Mouse (Mus musculus): ENCODE data around the gene Sema3b. TPM values are rescaled to one million over a fixed set of nuclear protein-coding genes. Genes with fewer than 3 reads are reported as not detected.

Gene Sema3b
- polyA plus RNA-seq, 1 experiment, result not detected

- peaks cover 23% of the 10 kb centered on the region for H3K4me1 ChIP-seq (ENCODE audit: control insufficient read depth, insufficient read depth, low read length)
- no peak overlapping the region for H3K4me3 ChIP-seq (ENCODE audit: insufficient read depth, low read length)
- H3K27ac ChIP-seq (ENCODE audit: insufficient read depth, low read depth, low read length), result no peak overlapping the region
- no peak for TF ChIP-seq POLR2A (IDR thresholded peaks at IDR 0.05; ENCODE audit: borderline replicate concordance, low read depth, low read length)
- peak; percentile 93 for TF ChIP-seq CTCF (IDR thresholded peaks at IDR 0.05; ENCODE audit: low read depth, low read length)
These were observed 36.5 kb upstream of the Sema3b start for GRCm38 (mm10) chr9:107645577-107645976.

DNA sequence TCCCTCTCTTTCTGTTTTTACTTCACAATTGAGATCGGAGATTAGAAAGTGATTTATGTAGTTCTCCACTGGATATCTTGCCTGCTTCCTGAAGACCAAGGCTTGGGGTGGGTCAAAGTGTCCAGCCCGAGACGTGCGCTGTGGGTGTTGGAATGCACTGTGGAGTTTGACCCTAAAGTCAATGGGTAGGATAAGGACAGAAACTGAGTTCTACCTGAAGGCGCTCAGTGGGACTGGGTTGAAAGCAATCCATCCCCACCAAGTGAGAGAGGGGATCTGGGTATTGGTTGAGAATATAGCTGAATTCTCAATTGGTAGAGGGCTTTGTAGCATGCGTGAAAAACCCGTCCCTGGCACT is 36.1 kb upstream of the Sema3b start:
- Histone ChIP-seq H3K27ac (ENCODE audit: insufficient read depth, low read depth, low read length) (no peak overlapping the region), H3K4me3 (ENCODE audit: insufficient read depth, low read length) (no peak overlapping the region), H3K4me1 (ENCODE audit: control insufficient read depth, insufficient read depth, low read length) (peaks cover 23% of the 10 kb centered on the region)
- no peak for TF ChIP-seq CTCF (IDR thresholded peaks at IDR 0.05; ENCODE audit: low read depth, low read length)
- no peak for TF ChIP-seq POLR2A (IDR thresholded peaks at IDR 0.05; ENCODE audit: borderline replicate concordance, low read depth, low read length)

DNA sequence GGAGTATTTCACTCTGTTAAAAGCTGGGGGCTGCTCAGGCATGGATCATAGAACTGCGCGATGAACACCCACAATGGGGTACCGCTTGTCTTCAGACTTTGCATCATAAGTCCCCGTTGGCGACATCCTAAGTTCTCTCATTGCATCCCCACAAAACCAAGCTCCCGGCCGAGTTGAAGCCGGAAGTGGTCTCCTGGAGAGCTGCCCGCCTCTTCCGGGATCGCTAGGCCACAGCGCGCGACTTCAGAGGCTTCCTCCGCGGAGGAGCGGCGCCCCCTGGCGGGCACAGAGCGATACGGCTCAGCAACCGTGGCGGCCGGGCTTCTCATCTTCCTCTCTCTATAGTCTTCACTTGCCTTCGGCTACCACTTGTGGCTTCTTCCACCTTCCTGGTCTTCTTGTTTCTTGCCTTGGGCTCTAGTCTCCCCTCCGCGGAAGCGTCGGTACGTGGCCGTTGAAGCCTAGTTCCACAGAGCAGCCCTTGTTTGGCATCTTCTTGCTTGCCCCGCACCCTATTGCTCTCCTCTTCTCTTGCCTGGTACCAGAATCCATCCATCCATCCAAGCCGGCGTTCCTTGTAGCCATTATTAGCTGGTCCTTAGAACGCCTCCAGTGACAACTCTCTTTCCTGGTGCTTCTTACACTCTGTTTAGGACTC is 35.6 kb upstream of the Sema3b start:
- Histone ChIP-seq H3K4me3 (ENCODE audit: insufficient read depth, low read length) (peak overlapping the region; percentile 61), H3K4me1 (ENCODE audit: control insufficient read depth, insufficient read depth, low read length) (peaks cover 25% of the 10 kb centered on the region), H3K27ac (ENCODE audit: insufficient read depth, low read depth, low read length) (peak overlapping the region; percentile 8; the same call in 1 of the 2 replicates)
- TF ChIP-seq POLR2A (IDR thresholded peaks at IDR 0.05; ENCODE audit: borderline replicate concordance, low read depth, low read length) (no peak), CTCF (IDR thresholded peaks at IDR 0.05; ENCODE audit: low read depth, low read length) (peak; percentile 70)

DNA sequence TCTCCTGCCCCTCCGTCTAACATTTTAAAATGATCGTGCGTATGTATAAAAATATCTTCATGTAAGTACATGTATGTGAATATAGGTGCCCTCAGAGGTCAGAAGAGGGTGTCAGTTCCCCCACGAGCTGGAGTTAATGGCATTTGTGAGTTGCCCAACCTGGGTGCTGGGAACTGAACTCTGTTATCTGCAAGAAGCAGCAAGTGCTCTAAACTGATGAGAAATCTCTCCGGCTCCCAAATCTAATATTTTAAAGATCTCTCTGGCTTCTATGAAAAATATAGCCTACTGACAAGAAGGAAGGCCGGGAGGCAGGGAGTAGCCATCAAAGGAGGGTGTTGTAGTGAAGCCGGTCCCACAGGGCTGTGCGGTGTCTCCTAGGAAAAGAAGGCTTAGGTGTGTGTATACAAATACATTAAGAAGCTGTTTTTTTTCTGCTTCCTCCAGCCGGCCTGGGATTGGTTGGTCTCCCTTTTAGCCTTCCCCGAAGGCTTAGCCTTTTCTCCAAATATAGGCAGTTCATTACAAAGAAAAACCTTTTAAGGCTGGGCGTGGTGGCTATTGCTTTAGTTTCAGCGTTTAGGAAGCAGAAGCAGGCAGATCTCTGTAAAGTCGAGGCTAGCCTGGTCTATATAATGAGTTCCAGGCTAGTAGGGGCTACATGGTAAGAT is 34.6 kb upstream of the Sema3b start:
- Histone ChIP-seq H3K27ac (ENCODE audit: insufficient read depth, low read depth, low read length) (no peak overlapping the region), H3K4me1 (ENCODE audit: control insufficient read depth, insufficient read depth, low read length) (peaks cover 33% of the 10 kb centered on the region), H3K4me3 (ENCODE audit: insufficient read depth, low read length) (no peak overlapping the region)
- TF ChIP-seq POLR2A (IDR thresholded peaks at IDR 0.05; ENCODE audit: borderline replicate concordance, low read depth, low read length), result no peak
- TF ChIP-seq CTCF (IDR thresholded peaks at IDR 0.05; ENCODE audit: low read depth, low read length), result no peak

GRCm38 (mm10) chr9:107641666-107642065 is 32.6 kb upstream of the Sema3b start:
- Histone ChIP-seq H3K27ac (ENCODE audit: insufficient read depth, low read depth, low read length) (peak overlapping the region; percentile 90), H3K4me3 (ENCODE audit: insufficient read depth, low read length) (no peak overlapping the region), H3K4me1 (ENCODE audit: control insufficient read depth, insufficient read depth, low read length) (peaks cover 33% of the 10 kb centered on the region)
- TF ChIP-seq POLR2A (IDR thresholded peaks at IDR 0.05; ENCODE audit: borderline replicate concordance, low read depth, low read length) (no peak), CTCF (IDR thresholded peaks at IDR 0.05; ENCODE audit: low read depth, low read length) (no peak)

DNA sequence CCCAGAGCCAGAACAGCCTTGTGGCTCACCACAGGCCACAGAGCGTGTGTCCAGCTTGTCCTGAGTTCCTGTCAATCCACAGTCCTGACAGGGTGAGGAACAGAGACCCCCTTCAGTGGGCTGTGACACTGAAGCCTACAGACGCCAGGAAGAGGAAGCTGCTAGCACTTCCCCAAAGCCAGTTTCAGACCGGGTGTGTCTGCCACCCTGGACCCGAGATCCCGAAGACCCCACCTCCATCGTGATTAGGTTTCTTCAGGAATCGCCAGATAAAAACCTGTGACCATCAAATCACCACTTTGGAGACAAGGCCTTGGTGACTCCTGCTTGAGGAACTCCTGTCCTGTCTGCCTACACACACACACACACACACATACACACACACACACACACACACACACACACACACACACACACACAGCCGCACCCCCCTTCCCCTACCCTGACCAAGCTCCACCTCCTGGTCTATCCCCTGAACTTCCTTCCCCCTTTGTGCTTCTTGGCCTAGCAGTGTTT is 31.3 kb upstream of the Sema3b start:
- Histone ChIP-seq H3K4me1 (ENCODE audit: control insufficient read depth, insufficient read depth, low read length) (peaks cover 37% of the 10 kb centered on the region), H3K4me3 (ENCODE audit: insufficient read depth, low read length) (peak overlapping the region; percentile 31), H3K27ac (ENCODE audit: insufficient read depth, low read depth, low read length) (peak overlapping the region; percentile 90)
- no peak for TF ChIP-seq POLR2A (IDR thresholded peaks at IDR 0.05; ENCODE audit: borderline replicate concordance, low read depth, low read length)
- TF ChIP-seq CTCF (IDR thresholded peaks at IDR 0.05; ENCODE audit: low read depth, low read length), result no peak

- Histone ChIP-seq H3K27ac (ENCODE audit: insufficient read depth, low read depth, low read length) (no peak overlapping the region), H3K4me1 (ENCODE audit: control insufficient read depth, insufficient read depth, low read length) (peaks cover 35% of the 10 kb centered on the region), H3K4me3 (ENCODE audit: insufficient read depth, low read length) (no peak overlapping the region)
- TF ChIP-seq CTCF (IDR thresholded peaks at IDR 0.05; ENCODE audit: low read depth, low read length), result no peak
- no peak for TF ChIP-seq POLR2A (IDR thresholded peaks at IDR 0.05; ENCODE audit: borderline replicate concordance, low read depth, low read length)
These were observed 28.0 kb upstream of the Sema3b start for GRCm38 (mm10) chr9:107637070-107637469.

- no peak for TF ChIP-seq CTCF (IDR thresholded peaks at IDR 0.05; ENCODE audit: low read depth, low read length)
- peak; percentile 69; the same call in 1 of the 2 replicates for TF ChIP-seq POLR2A (IDR thresholded peaks at IDR 0.05; ENCODE audit: borderline replicate concordance, low read depth, low read length)
- peak within 1 kb of the TSS; percentile 88 for H3K27ac ChIP-seq (ENCODE audit: insufficient read depth, low read depth, low read length)
- H3K4me3 ChIP-seq (ENCODE audit: insufficient read depth, low read length), result peak within 1 kb of the TSS; percentile 85
- peaks cover 38% of the 10 kb centered on the region for H3K4me1 ChIP-seq (ENCODE audit: control insufficient read depth, insufficient read depth, low read length)
These were observed 26.4 kb upstream of the Sema3b start, which contains the start of gene Gnai2 for GRCm38 (mm10) chr9:107635279-107636028. Gene Gnai2, minus strand, starts transcription at chr9:107635367.

DNA sequence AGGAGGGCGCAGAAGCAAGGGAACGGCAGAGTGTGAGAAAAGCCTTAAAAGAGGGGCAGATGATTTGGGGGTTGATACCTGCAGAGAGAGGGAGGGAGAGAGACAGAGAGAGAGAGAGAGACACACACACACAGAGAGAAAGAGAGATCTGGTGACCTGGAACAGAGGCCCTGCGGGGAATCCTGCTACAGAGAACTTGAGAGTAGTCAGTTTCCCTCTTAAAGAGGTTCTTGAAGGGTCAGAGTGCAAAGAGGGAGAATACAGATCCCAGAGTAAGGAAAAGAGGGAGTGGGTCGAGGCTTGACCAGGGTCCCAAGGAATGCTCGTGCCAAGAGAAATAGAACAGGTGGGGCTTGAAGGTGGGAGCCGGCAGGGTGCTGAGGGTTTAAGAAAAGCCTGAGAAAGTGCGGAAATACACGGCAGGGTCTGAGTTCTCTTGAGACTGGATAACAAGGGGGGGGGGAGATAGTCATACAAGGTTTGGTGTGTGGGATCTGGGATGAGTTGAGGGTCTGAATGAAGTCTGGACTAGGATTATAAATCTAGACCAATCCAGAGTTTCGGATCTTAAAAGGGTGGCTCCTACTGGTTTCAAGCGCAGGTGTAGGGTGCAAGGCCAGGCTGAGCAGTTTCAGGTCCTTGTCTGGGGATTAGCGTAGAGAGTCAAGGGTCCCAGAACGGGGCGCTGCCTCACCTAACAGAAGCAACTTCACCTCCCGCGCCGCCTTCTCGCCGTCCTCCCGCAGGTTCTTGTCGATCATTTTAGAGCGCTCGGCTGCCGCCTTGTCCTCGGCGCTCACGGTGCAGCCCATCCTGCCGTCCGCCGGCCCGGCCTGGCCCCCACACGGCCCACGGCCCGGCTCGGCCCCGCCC is 25.6 kb upstream of the Sema3b start:
- Histone ChIP-seq H3K4me1 (ENCODE audit: control insufficient read depth, insufficient read depth, low read length) (peaks cover 41% of the 10 kb centered on the region), H3K27ac (ENCODE audit: insufficient read depth, low read depth, low read length) (peak overlapping the region; percentile 88), H3K4me3 (ENCODE audit: insufficient read depth, low read length) (peak overlapping the region; percentile 85)
- TF ChIP-seq POLR2A (IDR thresholded peaks at IDR 0.05; ENCODE audit: borderline replicate concordance, low read depth, low read length), result no peak
- TF ChIP-seq CTCF (IDR thresholded peaks at IDR 0.05; ENCODE audit: low read depth, low read length), result no peak
